Mouse (Mus musculus) bone marrow, adult 2 months (tissue): Measurements from ENCODE around the gene Prss12.

Experiments
- CTCF ChIP-seq: fragments of 200-500 bp; IDR thresholded peaks from 2 replicates; pipeline ENCODE4 v1.5.1; 2011; ENCODE audit warnings: low read length, control low read depth; ENCODE audit not compliant: control insufficient read depth, insufficient read depth
- POLR2A ChIP-seq: fragments of 200-500 bp; IDR thresholded peaks from 2 replicates; pipeline ENCODE4 v1.6.1; 2011; ENCODE audit warnings: low read depth, mild to moderate bottlenecking, control low read depth, low read length, borderline replicate concordance; ENCODE audit not compliant: control insufficient read depth

GRCm38 (mm10) chr3:123531124-123531523 is 84.4 kb downstream of the Prss12 start:
- TF ChIP-seq POLR2A = no peak
- TF ChIP-seq CTCF = no peak
